Mouse (Mus musculus) limb, embryonic 12.5 days (tissue): Measurements from ENCODE around the gene Ube2f. TPM values are rescaled to one million over a fixed set of nuclear protein-coding genes. Genes with fewer than 3 reads are reported as not detected.

Source experiments
- ATAC-seq: fragments of 200-750 bp; cut with Nextera tagmentation; 2 replicates; pipeline ENCODE4 v1.8.0; 2017; ENCODE audit warnings: low read depth, moderate TSS enrichment; ENCODE audit not compliant: insufficient number of reproducible peaks, insufficient read depth, low FRiP score, low TSS enrichment
- H3K27ac ChIP-seq: fragments of 300-500 bp; sonication (generic); 2 replicates; pipeline ENCODE4 v1.5.1; 2016; ENCODE audit warnings: mild to moderate bottlenecking, moderate library complexity
- H3K27me3 ChIP-seq: fragments of 300-500 bp; sonication (generic); 2 replicates; pipeline ENCODE4 v1.6.1; 2016; ENCODE audit warnings: mild to moderate bottlenecking, moderate library complexity
- H3K36me3 ChIP-seq: fragments of 300-500 bp; sonication (generic); 2 replicates; pipeline ENCODE4 v1.6.1; 2016; ENCODE audit warnings: mild to moderate bottlenecking, moderate library complexity
- H3K4me1 ChIP-seq: fragments of 300-500 bp; sonication (generic); replicated peaks from 2 replicates; pipeline ENCODE4 v1.6.1; 2016
- H3K4me2 ChIP-seq: fragments of 300-500 bp; sonication (generic); 2 replicates; pipeline ENCODE4 v1.6.1; 2016; ENCODE audit warnings: mild to moderate bottlenecking, moderate library complexity
- H3K4me3 ChIP-seq: fragments of 300-500 bp; sonication (generic); replicated peaks from 2 replicates; pipeline ENCODE4 v1.5.1; 2016; ENCODE audit warnings: mild to moderate bottlenecking
- H3K9ac ChIP-seq: fragments of 300-500 bp; sonication (generic); replicated peaks from 2 replicates; pipeline ENCODE4 v1.6.1; 2016; ENCODE audit warnings: mild to moderate bottlenecking, moderate library complexity
- H3K9me3 ChIP-seq: fragments of 300-500 bp; sonication (generic); 2 replicates; pipeline ENCODE4 v1.6.1; 2016; ENCODE audit warnings: mild to moderate bottlenecking, moderate library complexity
- WGBS: fragments of 180-500 bp; shearing (Covaris S2); methylation state at CpG from one replicate; pipeline ENCODE4 v1.1.7; 2016; 5-methylcytosine and 5-hydroxymethylcytosine counted together
- polyA plus RNA-seq: library from polyadenylated mRNA; unstranded; fragments of >200 nt; fragmentation: Nextera tagmentation; extraction: Ambion mirVana; gene quantifications from 2 replicates; pipeline ENCODE4 v1.2.1, GENCODE M21; 2016

Ube2f gene
- polyA plus RNA-seq, 1 experiment from 2014 or later, result 70.2 TPM

DNA sequence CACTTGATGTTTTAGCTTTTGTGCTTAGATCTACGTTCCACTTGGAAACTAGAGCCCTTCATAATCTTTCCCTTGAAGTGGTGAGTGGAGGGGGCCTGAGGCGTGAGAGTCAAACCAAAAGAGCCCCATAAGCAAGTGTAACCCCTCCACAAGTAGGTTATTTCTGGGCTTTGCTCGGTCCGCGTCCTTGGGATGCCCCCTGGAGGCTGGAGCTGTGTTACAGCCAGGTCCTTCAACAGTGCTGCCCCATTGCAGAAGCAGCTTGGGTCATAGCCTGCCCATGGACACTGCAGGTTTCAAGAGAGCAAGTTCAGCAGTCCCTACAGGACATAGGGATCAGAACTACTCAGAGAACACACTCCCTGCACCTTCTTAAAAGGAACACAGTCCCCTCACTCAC, 11.0 kb upstream of the Ube2f start:
- Histone ChIP-seq H3K9ac (no peak overlapping the region), H3K27ac (no peak overlapping the region), H3K27me3 (0 out of 2 replicates have a peak, but pooled peaks cover 3% of the 10 kb centered on the region), H3K4me2 (no peak overlapping the region), H3K36me3 (no peaks in the 10 kb centered on the region), H3K4me3 (no peak overlapping the region), H3K9me3 (no peaks in the 10 kb centered on the region), H3K4me1 (no peaks in the 10 kb centered on the region)
- no peak for ATAC-seq
- WGBS, result 17% methylated on average over 5 of the region's 5 CpGs

DNA sequence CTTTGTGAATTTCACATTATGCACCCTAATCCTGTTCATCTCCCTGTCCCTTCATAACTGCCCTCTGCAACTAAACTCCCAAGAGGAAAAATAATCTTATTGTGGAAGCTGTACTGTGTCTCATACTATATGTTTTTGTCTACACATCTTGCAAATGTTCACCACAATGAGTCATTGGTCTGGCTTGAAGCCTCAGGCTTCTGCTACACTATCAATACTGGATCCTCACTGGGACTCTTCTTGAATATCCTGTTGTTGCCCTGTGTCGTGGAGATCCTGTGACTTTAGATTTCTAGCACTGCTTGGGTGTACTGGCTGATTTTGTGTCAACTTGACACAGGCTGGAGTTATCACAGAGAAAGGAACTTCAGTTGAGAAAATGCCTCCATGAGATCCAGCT, 10.3 kb upstream of the Ube2f start:
- 67% methylated on average over 1 of the region's 1 CpGs for WGBS
- Histone ChIP-seq H3K4me3 (no peak overlapping the region), H3K9me3 (no peaks in the 10 kb centered on the region), H3K36me3 (no peaks in the 10 kb centered on the region), H3K4me1 (no peaks in the 10 kb centered on the region), H3K27ac (no peak overlapping the region), H3K9ac (no peak overlapping the region), H3K4me2 (no peak overlapping the region), H3K27me3 (0 out of 2 replicates have a peak, but pooled peaks cover 3% of the 10 kb centered on the region)
- no peak for ATAC-seq

DNA sequence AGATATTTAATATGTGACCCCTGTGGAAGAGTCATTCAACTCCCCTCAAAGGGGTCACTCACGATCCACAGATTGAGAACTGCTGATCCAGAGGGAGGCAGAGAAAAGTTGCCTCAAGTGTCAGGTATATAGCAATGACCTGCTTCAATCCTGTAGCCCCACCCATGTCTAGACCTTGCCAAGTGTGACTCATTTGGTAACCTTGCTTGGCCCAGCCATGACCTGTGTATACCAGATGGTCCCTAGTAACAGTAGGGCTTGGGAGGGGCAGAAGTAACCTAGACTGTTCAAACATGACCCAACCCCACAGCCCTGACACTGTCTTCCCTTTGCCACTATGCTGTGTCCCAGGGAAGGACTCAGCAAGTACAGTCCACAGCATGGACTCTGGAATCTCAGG, 9.4 kb upstream of the Ube2f start:
- WGBS, result 88% methylated on average over 1 of the region's 1 CpGs
- no peak for ATAC-seq
- H3K4me3 ChIP-seq, result no peak overlapping the region

DNA sequence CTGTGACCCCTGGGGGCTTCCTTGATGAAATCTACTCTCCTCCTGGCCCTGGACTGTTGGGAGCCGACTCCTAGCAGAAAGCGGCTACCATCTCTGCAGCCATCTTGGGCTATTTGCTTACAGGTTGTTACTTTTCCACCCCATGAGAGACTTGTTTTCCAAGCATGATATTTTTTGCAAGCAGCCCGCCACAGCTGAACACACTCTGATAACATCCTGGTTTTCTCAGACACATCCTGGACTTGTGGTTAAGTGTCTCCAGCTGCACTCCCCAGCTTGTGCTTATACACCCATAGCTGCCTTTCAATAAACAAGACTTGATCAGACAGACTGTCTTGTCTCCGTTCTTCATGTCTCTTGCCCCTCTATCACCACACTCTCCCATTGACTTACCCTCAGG, 8.9 kb upstream of the Ube2f start:
- H3K27me3 ChIP-seq, result 0 out of 2 replicates have a peak, but pooled peaks cover 3% of the 10 kb centered on the region
- no peak overlapping the region for H3K4me2 ChIP-seq
- H3K9ac ChIP-seq, result no peak overlapping the region
- no peak overlapping the region for H3K4me3 ChIP-seq
- WGBS, result 78% methylated on average over 4 of the region's 4 CpGs
- no peaks in the 10 kb centered on the region for H3K4me1 ChIP-seq
- H3K9me3 ChIP-seq, result no peaks in the 10 kb centered on the region
- ATAC-seq, result no peak
- H3K27ac ChIP-seq, result no peak overlapping the region
- no peaks in the 10 kb centered on the region for H3K36me3 ChIP-seq

More for the DNA sequence above, 9.4 kb upstream of the Ube2f start:
- no peak overlapping the region for H3K9ac ChIP-seq
- H3K4me2 ChIP-seq, result no peak overlapping the region
- no peaks in the 10 kb centered on the region for H3K4me1 ChIP-seq
- H3K9me3 ChIP-seq, result no peaks in the 10 kb centered on the region
- no peak overlapping the region for H3K27ac ChIP-seq
- H3K27me3 ChIP-seq, result 0 out of 2 replicates have a peak, but pooled peaks cover 3% of the 10 kb centered on the region
- H3K36me3 ChIP-seq, result no peaks in the 10 kb centered on the region

DNA sequence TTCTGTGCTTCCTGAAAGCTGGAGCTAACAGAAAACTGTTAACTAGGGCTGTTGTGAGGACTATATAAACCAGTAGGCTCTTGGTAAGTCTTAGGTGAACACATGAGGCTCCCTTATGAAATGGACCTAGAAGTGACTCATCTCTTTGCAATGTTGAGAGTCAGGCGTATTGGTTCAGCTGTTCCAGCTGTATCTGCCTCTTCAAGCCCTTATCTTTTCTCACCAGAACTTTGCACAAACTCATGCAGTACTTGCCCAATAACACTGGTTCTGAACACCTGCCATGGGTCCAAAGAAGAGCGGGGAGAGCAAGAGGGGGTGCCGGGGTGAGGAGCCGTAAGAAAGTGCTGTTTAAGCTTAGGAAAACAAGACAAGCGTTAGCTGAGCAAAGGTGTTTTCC, 1.9 kb upstream of the Ube2f start:
- Histone ChIP-seq H3K9ac (no peak overlapping the region), H3K4me3 (no peak overlapping the region), H3K27me3 (no peaks in the 10 kb centered on the region), H3K9me3 (no peaks in the 10 kb centered on the region), H3K27ac (no peak overlapping the region), H3K4me2 (no peak overlapping the region), H3K36me3 (no peaks in the 10 kb centered on the region), H3K4me1 (peaks cover 23% of the 10 kb centered on the region)
- WGBS, result 93% methylated on average over 5 of the region's 5 CpGs
- no peak for ATAC-seq

DNA sequence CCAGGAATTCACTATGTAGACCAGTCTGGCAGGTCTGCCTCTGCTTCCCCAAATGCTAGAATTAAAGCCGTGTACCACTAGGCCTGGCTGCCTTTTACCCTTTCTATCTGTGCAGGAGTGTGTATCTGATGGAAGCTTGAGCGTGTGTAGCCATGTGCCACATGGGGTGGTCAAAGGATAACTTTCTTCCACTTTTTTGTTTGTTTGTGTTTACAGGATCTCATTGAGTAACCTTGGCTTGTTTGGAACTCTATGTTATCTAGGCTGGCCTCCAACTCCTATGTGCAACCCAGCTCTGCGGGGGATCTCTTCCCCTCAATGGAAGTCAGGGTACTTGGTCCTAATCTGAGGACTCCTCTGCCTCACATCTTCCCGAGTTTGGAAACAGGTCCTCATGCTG, 1.1 kb upstream of the Ube2f start:
- H3K4me1 ChIP-seq, result peaks cover 23% of the 10 kb centered on the region
- H3K27ac ChIP-seq, result peak overlapping the region; percentile 85
- H3K4me2 ChIP-seq, result peak overlapping the region; percentile 82
- peak overlapping the region; percentile 100 for H3K4me3 ChIP-seq
- no peaks in the 10 kb centered on the region for H3K36me3 ChIP-seq
- ATAC-seq, result no peak
- no peaks in the 10 kb centered on the region for H3K27me3 ChIP-seq
- 43% methylated on average over 4 of the region's 4 CpGs for WGBS
- no peaks in the 10 kb centered on the region for H3K9me3 ChIP-seq
- H3K9ac ChIP-seq, result peak overlapping the region; percentile 66; the same call in 1 of the 2 replicates

DNA sequence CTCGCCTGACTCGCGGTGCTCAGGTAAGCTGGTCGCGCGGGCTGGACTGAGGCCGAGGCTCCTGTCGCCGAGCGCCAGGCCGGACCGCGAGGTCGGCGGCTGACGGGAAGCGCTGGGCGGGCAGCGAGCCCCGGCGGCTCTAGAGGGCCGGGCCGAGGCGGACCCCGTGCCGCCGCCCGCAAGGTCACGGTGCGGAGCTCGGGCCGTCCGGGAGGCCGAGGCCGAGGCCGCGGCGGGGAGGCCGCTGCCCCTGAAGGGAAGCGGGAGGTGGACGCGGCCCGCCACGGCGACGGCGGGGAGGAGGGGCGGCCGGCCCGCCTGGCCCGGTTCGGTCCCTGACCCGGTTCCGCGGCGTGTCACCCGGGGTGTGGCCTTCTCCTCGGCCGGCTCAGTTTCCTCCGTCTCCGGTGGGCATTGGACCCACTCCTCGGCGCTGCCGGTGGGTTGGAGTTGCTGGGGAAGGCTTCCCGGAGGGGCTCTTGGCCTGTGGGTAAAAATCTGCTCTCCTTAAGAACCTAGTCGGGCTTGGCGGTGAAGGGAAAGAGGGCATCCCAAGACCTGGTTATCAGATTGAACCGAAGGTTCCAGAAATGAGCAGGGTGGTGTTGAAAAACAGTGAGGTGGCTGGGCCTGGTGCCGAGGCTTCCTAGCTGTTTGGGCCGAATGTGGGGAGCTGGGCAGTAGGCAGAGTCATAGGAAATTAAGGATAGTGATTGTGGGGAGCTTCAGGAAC, 477 bp downstream of the Ube2f start:
- under 1% methylated on average over 64 of the region's 70 CpGs for WGBS

DNA sequence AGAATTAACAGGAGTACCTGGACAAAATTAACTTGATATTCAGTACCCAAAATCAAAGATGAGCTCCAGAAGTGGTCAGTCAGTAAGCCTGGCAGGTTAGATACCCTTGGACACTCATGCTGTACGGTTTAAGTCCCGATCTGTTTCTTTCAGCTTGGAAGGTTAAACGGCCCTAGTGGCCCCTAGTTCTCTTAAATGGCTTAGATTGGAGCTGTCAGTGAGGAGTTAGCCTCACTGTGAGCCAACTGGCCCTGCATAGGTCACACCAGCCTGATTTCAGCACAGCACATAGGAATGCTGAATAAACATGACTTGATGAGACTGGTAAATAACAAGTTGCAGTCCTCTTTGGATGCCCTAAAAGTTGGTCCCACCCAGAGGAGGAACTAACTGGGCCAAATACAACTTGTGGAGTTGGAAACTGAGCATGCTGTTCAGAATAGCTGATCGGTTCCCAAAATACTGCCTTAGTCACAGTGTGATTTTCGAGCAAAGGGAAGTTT, 1.1 kb downstream of the Ube2f start:
- peak overlapping the region; percentile 87 for H3K4me2 ChIP-seq
- 0 out of 2 replicates have a peak, but pooled peaks cover 5% of the 10 kb centered on the region for H3K36me3 ChIP-seq
- H3K27ac ChIP-seq, result no peak overlapping the region
- H3K9me3 ChIP-seq, result no peaks in the 10 kb centered on the region
- H3K4me3 ChIP-seq, result peak overlapping the region; percentile 100
- 48% methylated on average over 5 of the region's 5 CpGs for WGBS
- peak overlapping the region; percentile 96 for H3K9ac ChIP-seq
- no peaks in the 10 kb centered on the region for H3K27me3 ChIP-seq
- peaks cover 23% of the 10 kb centered on the region for H3K4me1 ChIP-seq
- ATAC-seq, result no peak

More for the DNA sequence above, 477 bp downstream of the Ube2f start:
- H3K4me1 ChIP-seq, result peaks cover 23% of the 10 kb centered on the region
- H3K4me3 ChIP-seq, result peak overlapping the region; percentile 100
- no peak; the same call in 1 of the 2 replicates for ATAC-seq
- H3K9me3 ChIP-seq, result no peaks in the 10 kb centered on the region
- H3K9ac ChIP-seq, result peak overlapping the region; percentile 96
- H3K27ac ChIP-seq, result peak overlapping the region; percentile 85
- no peaks in the 10 kb centered on the region for H3K27me3 ChIP-seq
- peak overlapping the region; percentile 87 for H3K4me2 ChIP-seq
- 0 out of 2 replicates have a peak, but pooled peaks cover 5% of the 10 kb centered on the region for H3K36me3 ChIP-seq

DNA sequence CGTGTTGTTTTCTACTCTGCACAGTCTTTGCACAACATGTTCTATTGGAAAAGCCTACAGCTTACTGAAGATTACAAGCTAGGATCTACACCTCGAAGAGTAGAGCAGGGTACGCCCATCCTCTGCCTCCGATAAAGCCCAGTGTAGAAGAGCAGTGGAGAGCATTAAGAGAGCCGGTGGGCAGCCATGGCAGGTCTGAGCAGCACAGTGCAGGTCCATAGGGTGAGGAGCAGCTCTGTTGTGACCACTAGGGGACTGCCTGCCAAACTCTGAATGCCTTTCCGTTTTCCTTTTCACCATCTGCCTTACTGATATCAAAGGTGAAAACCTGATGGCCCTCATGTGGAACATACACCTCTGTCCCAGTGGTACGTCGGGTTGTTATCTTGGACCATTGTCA, 1.8 kb downstream of the Ube2f start:
- Histone ChIP-seq H3K36me3 (peaks cover 7% of the 10 kb centered on the region; the same call in 1 of the 2 replicates), H3K4me1 (peaks cover 23% of the 10 kb centered on the region), H3K4me2 (peak overlapping the region; percentile 87), H3K4me3 (0 out of 2 replicates have a peak overlapping the region, but pooled peaks have one; percentile 5), H3K9ac (no peak overlapping the region), H3K27ac (no peak overlapping the region), H3K9me3 (no peaks in the 10 kb centered on the region), H3K27me3 (no peaks in the 10 kb centered on the region)
- no peak for ATAC-seq
- WGBS, result 72% methylated on average over 8 of the region's 8 CpGs

DNA sequence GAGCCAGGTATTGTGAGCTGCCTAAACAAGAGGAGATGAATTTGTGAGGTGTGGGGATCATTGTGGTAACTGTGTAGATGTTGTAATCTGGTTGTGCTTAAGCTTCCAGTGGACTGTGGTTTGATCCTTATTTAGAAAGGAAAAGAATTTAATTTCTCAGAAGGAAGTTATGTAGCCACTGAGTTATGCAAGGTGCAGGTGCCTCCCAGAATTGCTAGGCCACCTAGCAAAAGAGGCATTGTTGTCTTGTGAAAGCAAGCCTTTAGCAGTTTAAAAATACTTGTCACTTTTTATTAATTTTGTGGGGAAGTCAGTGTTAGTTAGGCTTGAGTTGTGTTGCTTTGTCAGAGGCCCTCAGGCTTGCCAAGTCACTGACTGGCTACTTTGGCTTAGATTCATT, 7.8 kb downstream of the Ube2f start:
- no peak overlapping the region for H3K4me2 ChIP-seq
- ATAC-seq, result no peak
- no peaks in the 10 kb centered on the region for H3K27me3 ChIP-seq
- H3K4me3 ChIP-seq, result no peak overlapping the region
- no peak overlapping the region for H3K9ac ChIP-seq
- H3K27ac ChIP-seq, result no peak overlapping the region
- no peaks in the 10 kb centered on the region for H3K9me3 ChIP-seq
- H3K4me1 ChIP-seq, result no peaks in the 10 kb centered on the region
- peaks cover 19% of the 10 kb centered on the region; the same call in 1 of the 2 replicates for H3K36me3 ChIP-seq

DNA sequence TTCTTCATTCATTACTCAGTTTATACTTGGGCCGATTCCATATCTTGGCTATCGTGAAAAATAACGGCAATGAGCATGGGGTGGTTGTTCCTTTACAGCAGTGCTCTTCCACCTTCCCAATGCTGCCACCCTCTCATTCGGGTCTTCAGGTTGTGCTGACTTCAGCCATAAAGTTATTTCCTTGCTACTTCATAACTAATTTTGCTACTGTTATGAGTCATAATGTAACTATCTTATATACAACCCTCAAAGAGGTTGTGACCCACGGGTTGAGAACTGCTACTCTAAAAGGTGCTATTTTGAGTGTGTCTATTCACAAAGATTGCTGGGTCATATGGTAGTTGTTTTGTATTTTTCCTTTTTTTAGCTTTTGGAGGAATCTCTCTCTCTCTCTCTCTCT, 9.7 kb downstream of the Ube2f start:
- no peaks in the 10 kb centered on the region for H3K27me3 ChIP-seq
- 85% methylated on average over 5 of the region's 5 CpGs for WGBS

More for the DNA sequence above, 9.7 kb downstream of the Ube2f start:
- H3K27ac ChIP-seq, result no peak overlapping the region
- no peak overlapping the region for H3K4me3 ChIP-seq
- no peak overlapping the region for H3K9ac ChIP-seq
- no peak overlapping the region for H3K4me2 ChIP-seq
- ATAC-seq, result no peak
- no peaks in the 10 kb centered on the region for H3K4me1 ChIP-seq
- no peaks in the 10 kb centered on the region for H3K9me3 ChIP-seq
- peaks cover 24% of the 10 kb centered on the region; the same call in 1 of the 2 replicates for H3K36me3 ChIP-seq
